Mouse (Mus musculus): ENCODE data around the gene Trim17. TPM values are rescaled to one million over a fixed set of nuclear protein-coding genes. Genes with fewer than 3 reads are reported as not detected.

The Trim17 gene
- polyA plus RNA-seq, 1 experiment from 2014 or later = 0.08 TPM

GRCm38 (mm10) chr11:58981541-58982447 lies 27.3 kb downstream of the Trim17 start:
- peak; percentile 72 for TF ChIP-seq CTCF (IDR thresholded peaks at IDR 0.05; ENCODE audit: low read depth)
- H3K27ac ChIP-seq (ENCODE audit: low read depth, low read length) = no peak overlapping the region; the same call in 1 of the 2 replicates
- no peaks in the 10 kb centered on the region for H3K9me3 ChIP-seq (ENCODE audit: control insufficient read depth)
- H3K9ac ChIP-seq (ENCODE audit: low read depth, low read length) = no peak overlapping the region
- no peak overlapping the region for H3K4me2 ChIP-seq (replicated peaks; ENCODE audit: low read depth)
- 53% methylated on average over 14 of the region's 14 CpGs for WGBS
- no peak for ATAC-seq
- H3K4me1 ChIP-seq (replicated peaks; ENCODE audit: control insufficient read depth, insufficient read depth, low read length) = peaks cover 11% of the 10 kb centered on the region
- no peaks in the 10 kb centered on the region for H3K27me3 ChIP-seq (replicated peaks; ENCODE audit: control insufficient read depth, insufficient read depth, low read length)
- H3K4me3 ChIP-seq (ENCODE audit: low read depth, low read length) = no peak overlapping the region
- peaks cover 45% of the 10 kb centered on the region for H3K36me3 ChIP-seq (ENCODE audit: control insufficient read depth, insufficient read depth)

GRCm38 (mm10) chr11:58982471-58983097 lies 28.1 kb downstream of the Trim17 start:
- peaks cover 53% of the 10 kb centered on the region for H3K36me3 ChIP-seq (ENCODE audit: control insufficient read depth, insufficient read depth)
- no peaks in the 10 kb centered on the region for H3K9me3 ChIP-seq (ENCODE audit: control insufficient read depth)
- H3K27ac ChIP-seq (ENCODE audit: low read depth, low read length) = no peak overlapping the region; the same call in 1 of the 2 replicates
- no peak overlapping the region for H3K4me3 ChIP-seq (ENCODE audit: low read depth, low read length)
- TF ChIP-seq CTCF (IDR thresholded peaks at IDR 0.05; ENCODE audit: low read depth) = no peak
- no peak overlapping the region for H3K4me2 ChIP-seq (replicated peaks; ENCODE audit: low read depth)
- H3K27me3 ChIP-seq (replicated peaks; ENCODE audit: control insufficient read depth, insufficient read depth, low read length) = no peaks in the 10 kb centered on the region
- WGBS = 88% methylated on average over 18 of the region's 18 CpGs
- peaks cover 11% of the 10 kb centered on the region for H3K4me1 ChIP-seq (replicated peaks; ENCODE audit: control insufficient read depth, insufficient read depth, low read length)
- H3K9ac ChIP-seq (ENCODE audit: low read depth, low read length) = no peak overlapping the region
- no peak for ATAC-seq

- TF ChIP-seq CTCF (IDR thresholded peaks at IDR 0.05; ENCODE audit: low read depth) = no peak
- Histone ChIP-seq H3K27me3 (replicated peaks; ENCODE audit: control insufficient read depth, insufficient read depth, low read length) (no peaks in the 10 kb centered on the region), H3K4me3 (ENCODE audit: low read depth, low read length) (no peak overlapping the region), H3K4me1 (replicated peaks; ENCODE audit: control insufficient read depth, insufficient read depth, low read length) (peaks cover 11% of the 10 kb centered on the region), H3K27ac (ENCODE audit: low read depth, low read length) (no peak overlapping the region), H3K9me3 (ENCODE audit: control insufficient read depth) (no peaks in the 10 kb centered on the region), H3K9ac (ENCODE audit: low read depth, low read length) (no peak overlapping the region), H3K36me3 (ENCODE audit: control insufficient read depth, insufficient read depth) (peaks cover 64% of the 10 kb centered on the region), H3K4me2 (replicated peaks; ENCODE audit: low read depth) (no peak overlapping the region)
- WGBS = 84% methylated on average over 6 of the region's 6 CpGs
- no peak for ATAC-seq
These were observed 29.3 kb downstream of the Trim17 start for GRCm38 (mm10) chr11:58983691-58984341.

GRCm38 (mm10) chr11:58984657-58985056 lies 30.2 kb downstream of the Trim17 start:
- Histone ChIP-seq H3K4me2 (replicated peaks; ENCODE audit: low read depth) (no peak overlapping the region), H3K27ac (ENCODE audit: low read depth, low read length) (no peak overlapping the region), H3K9ac (ENCODE audit: low read depth, low read length) (no peak overlapping the region), H3K36me3 (ENCODE audit: control insufficient read depth, insufficient read depth) (peaks cover 72% of the 10 kb centered on the region), H3K27me3 (replicated peaks; ENCODE audit: control insufficient read depth, insufficient read depth, low read length) (no peaks in the 10 kb centered on the region), H3K9me3 (ENCODE audit: control insufficient read depth) (no peaks in the 10 kb centered on the region), H3K4me3 (ENCODE audit: low read depth, low read length) (no peak overlapping the region), H3K4me1 (replicated peaks; ENCODE audit: control insufficient read depth, insufficient read depth, low read length) (peaks cover 7% of the 10 kb centered on the region)
- no peak for TF ChIP-seq CTCF (IDR thresholded peaks at IDR 0.05; ENCODE audit: low read depth)
- no peak for ATAC-seq
- WGBS = 95% methylated on average over 7 of the region's 7 CpGs

DNA sequence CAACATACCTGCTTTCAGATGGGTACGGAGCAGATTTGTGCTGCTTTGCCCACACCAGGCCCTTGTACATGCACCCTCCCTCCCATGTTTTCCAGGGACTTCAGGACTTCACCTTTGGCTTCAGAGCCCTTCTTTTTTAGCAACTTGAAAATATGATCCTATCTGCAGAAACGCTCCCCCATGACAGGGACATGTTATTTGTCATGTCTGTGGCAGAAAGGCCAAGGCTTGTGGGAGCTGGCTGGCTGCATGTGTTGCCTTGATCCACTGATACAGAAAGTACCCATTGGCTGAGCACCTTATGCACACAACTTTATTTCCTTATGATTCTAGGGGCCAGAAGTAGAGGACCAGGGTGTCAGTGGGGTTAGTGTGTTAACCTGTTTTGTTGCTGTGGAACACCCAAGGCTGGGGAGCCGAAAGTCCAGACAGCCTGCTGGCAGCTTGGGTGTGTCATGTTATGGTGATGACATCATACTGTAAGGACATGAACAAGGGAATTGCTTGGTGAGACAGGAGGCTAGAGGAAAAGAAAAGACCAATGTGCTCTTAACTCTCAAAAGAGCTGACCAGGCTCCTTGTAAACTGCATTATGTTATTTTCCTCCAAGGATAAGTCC lies 30.9 kb downstream of the Trim17 start:
- H3K4me2 ChIP-seq (replicated peaks; ENCODE audit: low read depth) = no peak overlapping the region
- 0 out of 2 replicates have a peak overlapping the region, but pooled peaks have one; percentile 23 for H3K27ac ChIP-seq (ENCODE audit: low read depth, low read length)
- WGBS = 73% methylated on average over 3 of the region's 3 CpGs
- no peak overlapping the region for H3K9ac ChIP-seq (ENCODE audit: low read depth, low read length)
- H3K9me3 ChIP-seq (ENCODE audit: control insufficient read depth) = no peaks in the 10 kb centered on the region
- peak; percentile 67 for ATAC-seq
- no peak overlapping the region for H3K4me3 ChIP-seq (ENCODE audit: low read depth, low read length)
- peaks cover 79% of the 10 kb centered on the region for H3K36me3 ChIP-seq (ENCODE audit: control insufficient read depth, insufficient read depth)
- no peaks in the 10 kb centered on the region; the same call in 1 of the 2 replicates for H3K4me1 ChIP-seq (replicated peaks; ENCODE audit: control insufficient read depth, insufficient read depth, low read length)
- no peaks in the 10 kb centered on the region for H3K27me3 ChIP-seq (replicated peaks; ENCODE audit: control insufficient read depth, insufficient read depth, low read length)
- TF ChIP-seq CTCF (IDR thresholded peaks at IDR 0.05; ENCODE audit: low read depth) = no peak
